9 mouse cellular contexts compared by ENCODE assay signal in the genomic region with DNA sequence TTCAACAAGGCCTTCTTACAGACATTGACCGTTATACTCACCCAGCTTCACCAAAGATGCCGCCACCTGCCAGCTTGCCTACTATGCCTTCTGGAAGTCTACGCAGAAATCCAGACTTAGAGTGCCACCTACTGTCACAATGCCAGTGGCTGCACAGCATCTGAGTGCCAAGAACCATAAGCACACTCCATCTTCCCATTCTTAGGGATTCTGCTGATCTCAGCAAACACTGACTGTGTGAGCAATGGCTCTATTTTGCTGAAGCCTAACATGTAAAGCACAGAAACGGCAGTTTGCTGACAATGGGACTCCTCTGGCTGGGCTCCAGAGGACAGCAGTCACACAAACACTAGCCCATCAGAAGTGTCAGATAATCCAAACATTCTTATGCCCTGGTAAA. TPM values are rescaled to one million over a fixed set of nuclear protein-coding genes. Genes with fewer than 3 reads are reported as not detected.
A peak's percentile ranks its signal among the peaks of the same experiment; 100 is the strongest.
DNase-seq lines count a peak whose midpoint lies in the region; ATAC-seq and TF ChIP-seq lines count a peak whose summit lies in the region.
"Had no signal": no experiment of that assay in that cellular context is flagged by ENCODE, and none has a peak within 500 bp of the region (broad histone marks: within the 10 kb centered on the region; RNA-seq: fewer than 3 reads in every experiment).

No protein-coding gene starts in this region.

- TF ChIP-seq CTCF in thymus, adult 2 months (IDR thresholded peaks at IDR 0.05; ENCODE audit: borderline replicate concordance, control insufficient read depth, extremely low read depth, insufficient read depth, low read length, poor library complexity): no peak
- peak; percentile 66 for TF ChIP-seq CTCF in forebrain, postnatal 0 days (IDR thresholded peaks at IDR 0.05; ENCODE audit: low read depth)

- ATAC-seq in forebrain, postnatal 0 days: peak; percentile 69
- peak; percentile 96 for ATAC-seq in megakaryocyte progenitor cell, adult 5-6 weeks (replicated peaks; ENCODE audit: poor library complexity)
- no peak for ATAC-seq in heart, embryonic 12.5 days (ENCODE audit: insufficient number of reproducible peaks, low FRiP score)

- H3K4me1 ChIP-seq in thymus, adult 2 months (replicated peaks; ENCODE audit: control insufficient read depth, insufficient read depth, low read length): no peaks in the 10 kb centered on the region
- no peaks in the 10 kb centered on the region for H3K4me1 ChIP-seq in forebrain, postnatal 0 days (ENCODE audit: insufficient read depth)
- no peaks in the 10 kb centered on the region for H3K4me1 ChIP-seq in heart, embryonic 12.5 days (replicated peaks)
- H3K4me1 ChIP-seq: neural tube, embryonic 13.5 days had no signal

- no peak overlapping the region for H3K4me2 ChIP-seq in forebrain, postnatal 0 days (ENCODE audit: low read depth)
- H3K4me2 ChIP-seq in heart, embryonic 12.5 days: no peak overlapping the region
- H3K4me2 ChIP-seq: neural tube, embryonic 13.5 days had no signal

- no peaks in the 10 kb centered on the region for H3K36me3 ChIP-seq in thymus, adult 2 months (ENCODE audit: control insufficient read depth, insufficient read depth, low read length)
- H3K36me3 ChIP-seq in forebrain, postnatal 0 days (ENCODE audit: insufficient read depth): no peaks in the 10 kb centered on the region
- H3K36me3 ChIP-seq in heart, embryonic 12.5 days: no peaks in the 10 kb centered on the region
- H3K36me3 ChIP-seq: neural tube, embryonic 13.5 days had no signal

- WGBS in thymus, adult 2 months: 38% methylated on average over 4 of the region's 4 CpGs
- WGBS in forebrain, postnatal 0 days: 29% methylated on average over 4 of the region's 4 CpGs
- WGBS in heart, embryonic 12.5 days: 35% methylated on average over 4 of the region's 4 CpGs

- peak; percentile 3 for DNase-seq in thymus, adult 2 months
- DNase-seq in thymus, postnatal 10 days (ENCODE audit: low spot score in 2 of 2): no peak
- DNase-seq in cerebellum, adult 11 months: peak; percentile 10
- DNase-seq in forebrain, postnatal 0 days: peak; percentile 74
- DNase-seq in layer of hippocampus, postnatal 10 days (ENCODE audit: low spot score in 2 of 2): peak; percentile 40 to 51
- DNase-seq in yolk sac, embryonic 10.5 days (ENCODE audit: low spot score): no peak

- H3K27ac ChIP-seq in thymus, adult 2 months (ENCODE audit: control insufficient read depth, insufficient read depth, low read length): no peak overlapping the region
- H3K27ac ChIP-seq in forebrain, postnatal 0 days (ENCODE audit: low read depth, low read length): no peak overlapping the region
- no peak overlapping the region for H3K27ac ChIP-seq in heart, embryonic 12.5 days (ENCODE audit: poor library complexity, severe bottlenecking)
- H3K27ac ChIP-seq: neural tube, embryonic 13.5 days had no signal

- H3K9me3 ChIP-seq in forebrain, postnatal 0 days (ENCODE audit: low read length): no peaks in the 10 kb centered on the region
- no peaks in the 10 kb centered on the region for H3K9me3 ChIP-seq in heart, embryonic 12.5 days (replicated peaks)
- H3K9me3 ChIP-seq: neural tube, embryonic 13.5 days had no signal

- no peaks in the 10 kb centered on the region for H3K27me3 ChIP-seq in thymus, adult 2 months (ENCODE audit: control insufficient read depth, insufficient read depth, low read length)
- H3K27me3 ChIP-seq in forebrain, postnatal 0 days (ENCODE audit: insufficient read depth, low read length): no peaks in the 10 kb centered on the region
- no peaks in the 10 kb centered on the region for H3K27me3 ChIP-seq in heart, embryonic 12.5 days (replicated peaks)
- H3K27me3 ChIP-seq: neural tube, embryonic 13.5 days had no signal

- TF ChIP-seq POLR2A in thymus, adult 2 months (IDR thresholded peaks at IDR 0.05; ENCODE audit: control insufficient read depth, extremely low read depth, insufficient read depth, low read length, poor library complexity): no peak

- no peak overlapping the region for H3K4me3 ChIP-seq in thymus, adult 2 months (ENCODE audit: control insufficient read depth, insufficient read depth, low read length)
- H3K4me3 ChIP-seq in forebrain, postnatal 0 days (ENCODE audit: low read depth, low read length): no peak overlapping the region
- no peak overlapping the region for H3K4me3 ChIP-seq in heart, embryonic 12.5 days
- H3K4me3 ChIP-seq: neural tube, embryonic 13.5 days had no signal

- no peak overlapping the region for H3K9ac ChIP-seq in forebrain, postnatal 0 days
- no peak overlapping the region for H3K9ac ChIP-seq in heart, embryonic 12.5 days
- H3K9ac ChIP-seq: neural tube, embryonic 13.5 days had no signal

RNA-seq across cellular contexts. Expression of a gene that starts 5.7 kb away (rescaled TPM):
- polyA plus RNA-seq in thymus, adult 2 months (2012; rRNA removed): not detected in 2 replicates
- total RNA-seq in forebrain, postnatal 0 days (2014; rRNA removed): not detected in 2 replicates
- not detected in 2 replicates for polyA plus RNA-seq in forebrain, postnatal 0 days (2015; fragmentation: Nextera tagmentation; extraction: Ambion mirVana)
- total RNA-seq in layer of hippocampus, postnatal 10 days (2021): not detected
- total RNA-seq in megakaryocyte progenitor cell, adult 5-6 weeks (2015): not detected in 2 replicates
- total RNA-seq in megakaryocyte progenitor cell, adult 5-6 weeks (2017): not detected in 2 replicates
- not detected in 2 replicates for polyA plus RNA-seq in heart, embryonic 12.5 days (2016; fragmentation: Nextera tagmentation; extraction: Ambion mirVana)
- polyA plus RNA-seq: neural tube, embryonic 13.5 days had no signal

RNA-seq across cellular contexts. Expression of a gene that starts 30.4 kb away (rescaled TPM):
- polyA plus RNA-seq in thymus, adult 2 months (2012; rRNA removed): not detected in 2 replicates
- total RNA-seq in forebrain, postnatal 0 days (2014; rRNA removed): not detected in 2 replicates
- polyA plus RNA-seq in forebrain, postnatal 0 days (2015; fragmentation: Nextera tagmentation; extraction: Ambion mirVana): not detected in 2 replicates
- total RNA-seq in layer of hippocampus, postnatal 10 days (2021): not detected
- total RNA-seq in megakaryocyte progenitor cell, adult 5-6 weeks (2015): not detected in 2 replicates
- total RNA-seq in megakaryocyte progenitor cell, adult 5-6 weeks (2017): not detected in 2 replicates
- polyA plus RNA-seq in heart, embryonic 12.5 days (2016; fragmentation: Nextera tagmentation; extraction: Ambion mirVana): not detected in 2 replicates
- polyA plus RNA-seq: neural tube, embryonic 13.5 days had no signal

RNA-seq across cellular contexts. Expression of a gene that starts 39.7 kb away (rescaled TPM):
- polyA plus RNA-seq in thymus, adult 2 months (2012; rRNA removed): not detected in 2 replicates
- total RNA-seq in forebrain, postnatal 0 days (2014; rRNA removed): not detected in 2 replicates
- polyA plus RNA-seq in forebrain, postnatal 0 days (2015; fragmentation: Nextera tagmentation; extraction: Ambion mirVana): not detected in 2 replicates
- not detected for total RNA-seq in layer of hippocampus, postnatal 10 days (2021)
- 1.0 TPM in 1 of 2 replicates, not detected in the other for total RNA-seq in megakaryocyte progenitor cell, adult 5-6 weeks (2015)
- total RNA-seq in megakaryocyte progenitor cell, adult 5-6 weeks (2017): 0.64 TPM in 1 of 2 replicates, not detected in the other
- not detected in 2 replicates for polyA plus RNA-seq in heart, embryonic 12.5 days (2016; fragmentation: Nextera tagmentation; extraction: Ambion mirVana)
- polyA plus RNA-seq: neural tube, embryonic 13.5 days had no signal

RNA-seq across cellular contexts. Expression of a gene that starts 53.0 kb away (rescaled TPM):
- 22.7 and 23.2 TPM in 2 replicates for polyA plus RNA-seq in thymus, adult 2 months (2012; rRNA removed)
- 126 and 141 TPM in 2 replicates for total RNA-seq in forebrain, postnatal 0 days (2014; rRNA removed)
- 170 and 182 TPM in 2 replicates for polyA plus RNA-seq in forebrain, postnatal 0 days (2015; fragmentation: Nextera tagmentation; extraction: Ambion mirVana)
- total RNA-seq in layer of hippocampus, postnatal 10 days (2021): 10 to 100 TPM; 29.9 to 31.9 TPM
- 79.9 and 89.9 TPM in 2 replicates for total RNA-seq in megakaryocyte progenitor cell, adult 5-6 weeks (2015)
- total RNA-seq in megakaryocyte progenitor cell, adult 5-6 weeks (2017): 39.2 and 46.1 TPM in 2 replicates
- polyA plus RNA-seq in heart, embryonic 12.5 days (2016; fragmentation: Nextera tagmentation; extraction: Ambion mirVana): 89.6 and 90.0 TPM in 2 replicates

Comparison
In these comparisons a context has a peak if more than half of its experiments do, and no peak if none do; other contexts are left out.
1. DNase-seq: peak in thymus, adult 2 months (single experiment), cerebellum, adult 11 months (single experiment), forebrain, postnatal 0 days (single experiment) and layer of hippocampus, postnatal 10 days (2 of 2); none in thymus, postnatal 10 days (0 of 2) and yolk sac, embryonic 10.5 days (single experiment).